Mouse (Mus musculus) testis, adult 2 months (tissue): ENCODE data around the gene Capza1. TPM values are rescaled to one million over a fixed set of nuclear protein-coding genes. Genes with fewer than 3 reads are reported as not detected.

Source experiments
- H3K27ac ChIP-seq: fragments of 200-500 bp; 2 replicates; pipeline ENCODE4 v1.5.1; 2012; ENCODE audit warnings: low read depth, low read length; ENCODE audit not compliant: control insufficient read depth, insufficient read depth
- H3K27me3 ChIP-seq: fragments of 200-500 bp; 2 replicates; pipeline ENCODE4 v1.6.1; 2012; ENCODE audit warnings: mild to moderate bottlenecking, low read length, moderate library complexity; ENCODE audit not compliant: control insufficient read depth, insufficient read depth
- H3K36me3 ChIP-seq: fragments of 200-500 bp; 2 replicates; pipeline ENCODE4 v1.6.1; 2012; ENCODE audit warnings: mild to moderate bottlenecking, low read length; ENCODE audit not compliant: control insufficient read depth, insufficient read depth
- H3K4me1 ChIP-seq: fragments of 200-500 bp; 2 replicates; pipeline ENCODE4 v1.6.1; 2012; ENCODE audit warnings: low read length; ENCODE audit not compliant: control insufficient read depth, insufficient read depth
- H3K4me3 ChIP-seq: fragments of 200-500 bp; 2 replicates; pipeline ENCODE4 v1.5.1; 2012; ENCODE audit warnings: low read depth, mild to moderate bottlenecking, low read length, moderate library complexity, mixed read lengths; ENCODE audit not compliant: control insufficient read depth
- CTCF ChIP-seq: fragments of 200-500 bp; IDR thresholded peaks from 2 replicates; pipeline ENCODE4 v1.5.1; 2012; ENCODE audit warnings: low read depth, mild to moderate bottlenecking, inconsistent platforms, low read length, moderate library complexity; ENCODE audit not compliant: control insufficient read depth, insufficient read depth, insufficient replicate concordance
- POLR2A ChIP-seq: fragments of 200-500 bp; IDR thresholded peaks from 2 replicates; pipeline ENCODE4 v1.6.1; 2012; ENCODE audit warnings: low read depth, mild to moderate bottlenecking, inconsistent platforms, low read length, moderate library complexity; ENCODE audit not compliant: control insufficient read depth
- polyA plus RNA-seq: library from polyadenylated mRNA; depleted of rRNA; stranded (reverse); fragments of >200 nt; gene quantifications from 2 replicates; pipeline ENCODE4 v1.2.3, GENCODE M21; 2012

Capza1 gene
- polyA plus RNA-seq, 1 experiment: 84.4 TPM

GRCm38 (mm10) chr3:104846601-104847000 is 17.7 kb downstream of the Capza1 start:
- Histone ChIP-seq H3K4me3 (no peak overlapping the region), H3K36me3 (no peaks in the 10 kb centered on the region; the same call in 1 of the 2 replicates)

GRCm38 (mm10) chr3:104841049-104841448 is 23.3 kb downstream of the Capza1 start:
- no peaks in the 10 kb centered on the region for H3K4me1 ChIP-seq
- H3K36me3 ChIP-seq: no peaks in the 10 kb centered on the region
- H3K4me3 ChIP-seq: no peak overlapping the region
- TF ChIP-seq POLR2A: no peak
- no peak for TF ChIP-seq CTCF
- H3K27ac ChIP-seq: no peak overlapping the region
- H3K27me3 ChIP-seq: no peaks in the 10 kb centered on the region

More at GRCm38 (mm10) chr3:104846601-104847000, 17.7 kb downstream of the Capza1 start:
- no peak overlapping the region for H3K27ac ChIP-seq
- H3K4me1 ChIP-seq: no peaks in the 10 kb centered on the region
- no peaks in the 10 kb centered on the region for H3K27me3 ChIP-seq
- TF ChIP-seq CTCF (no peak), POLR2A (no peak)

DNA sequence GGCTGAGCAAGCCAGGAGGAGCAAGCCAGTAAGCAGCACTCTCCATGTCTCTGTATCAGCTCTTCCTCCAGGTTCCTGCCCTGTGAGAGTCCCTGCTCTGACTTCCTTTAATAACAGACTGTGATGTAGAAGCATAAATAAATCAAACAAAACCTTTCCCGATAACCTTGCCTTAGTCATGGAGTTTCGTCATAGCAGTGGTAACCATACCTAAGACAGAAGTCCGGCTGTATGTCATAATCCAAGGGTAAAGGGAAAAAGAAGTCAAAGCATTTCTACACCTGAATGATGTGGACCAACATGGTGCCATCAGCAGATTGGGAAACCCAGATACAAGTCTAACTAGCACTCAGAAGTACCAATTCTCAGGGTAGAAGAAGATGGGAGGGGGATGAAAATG is 28.5 kb downstream of the Capza1 start:
- H3K36me3 ChIP-seq: peaks cover 2% of the 10 kb centered on the region
- no peak for TF ChIP-seq POLR2A
- TF ChIP-seq CTCF: no peak

GRCm38 (mm10) chr3:104822413-104822812 is 41.9 kb downstream of the Capza1 start:
- Histone ChIP-seq H3K4me3 (no peak overlapping the region), H3K27ac (no peak overlapping the region), H3K27me3 (no peaks in the 10 kb centered on the region), H3K36me3 (peaks cover 1% of the 10 kb centered on the region; the same call in 1 of the 2 replicates), H3K4me1 (peaks cover 13% of the 10 kb centered on the region)
- TF ChIP-seq CTCF: no peak
- TF ChIP-seq POLR2A: no peak

More for the DNA sequence above, 28.5 kb downstream of the Capza1 start:
- Histone ChIP-seq H3K27me3 (no peaks in the 10 kb centered on the region), H3K27ac (no peak overlapping the region), H3K4me3 (no peak overlapping the region), H3K4me1 (no peaks in the 10 kb centered on the region)

DNA sequence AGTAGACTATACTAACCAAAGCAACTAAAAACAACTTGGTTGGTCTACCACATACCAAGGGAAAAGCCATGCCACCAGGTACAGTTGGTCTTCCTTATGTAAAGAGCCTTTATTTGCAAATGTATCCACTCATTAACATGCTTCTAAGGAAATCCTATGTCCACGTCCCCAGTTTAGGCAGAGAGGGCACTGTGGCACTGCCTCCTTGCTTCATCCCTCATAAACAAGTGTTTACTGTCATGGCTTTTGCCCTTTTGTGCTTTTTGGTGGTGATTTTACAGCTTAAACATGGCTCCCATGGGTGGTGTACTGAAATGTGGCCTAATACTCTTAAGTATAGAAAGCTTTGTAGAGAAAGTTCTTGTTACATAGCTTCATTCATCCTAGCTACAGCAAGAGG is 43.9 kb downstream of the Capza1 start:
- no peaks in the 10 kb centered on the region for H3K27me3 ChIP-seq
- H3K36me3 ChIP-seq: peaks cover 1% of the 10 kb centered on the region; the same call in 1 of the 2 replicates
- no peak overlapping the region for H3K27ac ChIP-seq
- no peak overlapping the region for H3K4me3 ChIP-seq
- TF ChIP-seq POLR2A: no peak
- TF ChIP-seq CTCF: no peak
- peaks cover 16% of the 10 kb centered on the region for H3K4me1 ChIP-seq

- TF ChIP-seq CTCF (no peak), POLR2A (no peak)
- Histone ChIP-seq H3K4me1 (peaks cover 16% of the 10 kb centered on the region), H3K36me3 (peaks cover 1% of the 10 kb centered on the region; the same call in 1 of the 2 replicates), H3K27me3 (no peaks in the 10 kb centered on the region), H3K27ac (peak overlapping the region; percentile 89; the same call in 1 of the 2 replicates), H3K4me3 (peak overlapping the region; percentile 91)
Observed at GRCm38 (mm10) chr3:104818749-104819134, 45.6 kb downstream of the Capza1 start.

- TF ChIP-seq POLR2A (no peak; the same call in 1 of the 2 replicates), CTCF (no peak)
- H3K27me3 ChIP-seq: no peaks in the 10 kb centered on the region
- peak within 1 kb of the TSS; percentile 89 for H3K27ac ChIP-seq
- peak within 1 kb of the TSS; percentile 91 for H3K4me3 ChIP-seq
- H3K4me1 ChIP-seq: peaks cover 16% of the 10 kb centered on the region
- H3K36me3 ChIP-seq: peaks cover 1% of the 10 kb centered on the region; the same call in 1 of the 2 replicates
Observed at GRCm38 (mm10) chr3:104817991-104818748, 46.1 kb downstream of the Capza1 start, which contains the start of gene Mov10. TSS of gene Mov10 (minus strand) at chr3:104818563.
